Mouse (Mus musculus): Measurements from ENCODE around the gene Meaf6. TPM values are rescaled to one million over a fixed set of nuclear protein-coding genes. Genes with fewer than 3 reads are reported as not detected.
A peak's percentile ranks its signal among the peaks of the same experiment; 100 is the strongest.

The Meaf6 gene
- polyA plus RNA-seq, 1 experiment from 2014 or later, result 23.0 TPM

DNA sequence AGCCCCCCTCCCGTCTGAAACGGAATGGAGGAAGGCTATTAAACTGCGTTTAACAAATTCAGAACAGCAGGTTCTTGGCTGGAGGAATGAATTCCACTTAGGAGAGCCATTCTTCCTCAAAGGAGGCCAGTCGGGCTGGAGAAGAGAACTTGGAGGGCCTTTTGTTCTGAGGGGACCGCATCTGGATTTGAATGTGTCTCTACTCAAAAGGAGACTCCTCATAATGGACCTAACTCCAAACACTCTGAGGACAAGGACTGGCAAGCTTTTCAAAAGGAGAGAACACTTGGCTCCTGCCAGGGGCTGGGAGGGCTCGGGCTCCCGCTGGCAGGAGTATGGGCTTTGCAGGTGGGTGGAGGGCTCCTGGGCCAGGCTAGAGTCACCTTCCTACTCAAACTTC lies 59.7 kb downstream of the Meaf6 start:
- Histone ChIP-seq H3K4me3 (ENCODE audit: low read depth, low read length) (no peak overlapping the region), H3K4me2 (replicated peaks; ENCODE audit: low read depth) (no peak overlapping the region), H3K9ac (ENCODE audit: low read depth, low read length) (no peak overlapping the region), H3K36me3 (ENCODE audit: control insufficient read depth, insufficient read depth) (no peaks in the 10 kb centered on the region), H3K27me3 (replicated peaks; ENCODE audit: control insufficient read depth, insufficient read depth, low read length) (no peaks in the 10 kb centered on the region; the same call in 1 of the 2 replicates), H3K27ac (ENCODE audit: low read depth, low read length) (no peak overlapping the region), H3K9me3 (ENCODE audit: control insufficient read depth) (no peaks in the 10 kb centered on the region), H3K4me1 (replicated peaks; ENCODE audit: control insufficient read depth, insufficient read depth, low read length) (no peaks in the 10 kb centered on the region)
- TF ChIP-seq CTCF (IDR thresholded peaks at IDR 0.05; ENCODE audit: low read depth), result no peak
- ATAC-seq, result no peak
- 40% methylated on average over 7 of the region's 7 CpGs for WGBS

DNA sequence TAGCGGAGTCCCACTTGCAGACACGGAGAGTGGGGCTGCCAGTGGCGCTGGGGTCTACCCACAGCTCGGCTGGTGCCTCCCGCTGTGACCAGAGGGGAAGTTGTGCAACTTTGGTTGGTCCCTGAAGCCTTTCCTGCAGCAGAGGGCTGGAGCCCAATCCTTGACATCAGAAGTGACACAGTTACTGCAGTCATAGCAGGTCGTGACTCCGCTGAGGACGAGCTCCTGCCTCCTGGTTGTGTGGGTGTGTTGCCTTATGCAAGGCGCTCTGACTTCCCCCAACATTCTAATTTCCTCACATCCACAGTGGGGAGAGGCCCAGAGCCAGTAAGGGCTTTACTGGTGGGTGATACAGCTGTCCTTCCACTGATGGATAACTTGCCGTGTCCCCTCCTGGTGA lies 60.3 kb downstream of the Meaf6 start:
- no peak for TF ChIP-seq CTCF (IDR thresholded peaks at IDR 0.05; ENCODE audit: low read depth)
- H3K4me1 ChIP-seq (replicated peaks; ENCODE audit: control insufficient read depth, insufficient read depth, low read length), result no peaks in the 10 kb centered on the region
- no peak overlapping the region for H3K9ac ChIP-seq (ENCODE audit: low read depth, low read length)
- H3K9me3 ChIP-seq (ENCODE audit: control insufficient read depth), result no peaks in the 10 kb centered on the region
- no peak overlapping the region for H3K4me3 ChIP-seq (ENCODE audit: low read depth, low read length)
- H3K27me3 ChIP-seq (replicated peaks; ENCODE audit: control insufficient read depth, insufficient read depth, low read length), result no peaks in the 10 kb centered on the region; the same call in 1 of the 2 replicates
- H3K27ac ChIP-seq (ENCODE audit: low read depth, low read length), result no peak overlapping the region
- H3K36me3 ChIP-seq (ENCODE audit: control insufficient read depth, insufficient read depth), result no peaks in the 10 kb centered on the region
- WGBS, result 28% methylated on average over 10 of the region's 10 CpGs
- no peak overlapping the region for H3K4me2 ChIP-seq (replicated peaks; ENCODE audit: low read depth)
- ATAC-seq, result no peak

GRCm38 (mm10) chr4:125147970-125148369 lies 63.0 kb downstream of the Meaf6 start:
- Histone ChIP-seq H3K4me1 (replicated peaks; ENCODE audit: control insufficient read depth, insufficient read depth, low read length) (no peaks in the 10 kb centered on the region), H3K4me2 (replicated peaks; ENCODE audit: low read depth) (no peak overlapping the region), H3K36me3 (ENCODE audit: control insufficient read depth, insufficient read depth) (no peaks in the 10 kb centered on the region), H3K9me3 (ENCODE audit: control insufficient read depth) (no peaks in the 10 kb centered on the region), H3K27ac (ENCODE audit: low read depth, low read length) (no peak overlapping the region), H3K27me3 (replicated peaks; ENCODE audit: control insufficient read depth, insufficient read depth, low read length) (no peaks in the 10 kb centered on the region; the same call in 1 of the 2 replicates), H3K9ac (ENCODE audit: low read depth, low read length) (no peak overlapping the region), H3K4me3 (ENCODE audit: low read depth, low read length) (no peak overlapping the region)
- 85% methylated on average over 4 of the region's 4 CpGs for WGBS
- no peak for ATAC-seq
- no peak for TF ChIP-seq CTCF (IDR thresholded peaks at IDR 0.05; ENCODE audit: low read depth)

DNA sequence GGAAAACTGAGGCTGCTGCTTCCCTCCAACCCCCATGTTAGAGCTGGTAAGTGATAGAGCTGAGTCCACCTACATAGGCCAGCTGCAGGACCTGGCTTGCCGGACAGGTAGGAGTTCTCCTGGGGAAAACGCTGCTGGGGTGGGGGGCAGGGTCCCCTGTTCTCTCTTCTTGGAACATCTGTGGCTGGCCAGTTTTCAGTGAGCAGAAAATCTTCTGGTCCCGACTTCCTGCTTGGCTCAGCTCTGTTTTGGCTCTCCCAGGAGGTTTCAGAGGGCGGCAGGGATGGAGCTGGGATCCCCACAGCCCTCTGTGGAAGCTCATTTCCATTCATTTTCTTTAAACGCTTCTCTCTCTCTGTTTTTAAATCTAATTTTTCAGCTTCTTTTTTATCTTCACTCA lies 64.5 kb downstream of the Meaf6 start:
- no peak for ATAC-seq
- Histone ChIP-seq H3K4me1 (replicated peaks; ENCODE audit: control insufficient read depth, insufficient read depth, low read length) (no peaks in the 10 kb centered on the region), H3K36me3 (ENCODE audit: control insufficient read depth, insufficient read depth) (no peaks in the 10 kb centered on the region), H3K4me3 (ENCODE audit: low read depth, low read length) (no peak overlapping the region), H3K4me2 (replicated peaks; ENCODE audit: low read depth) (no peak overlapping the region), H3K27me3 (replicated peaks; ENCODE audit: control insufficient read depth, insufficient read depth, low read length) (no peaks in the 10 kb centered on the region; the same call in 1 of the 2 replicates), H3K9me3 (ENCODE audit: control insufficient read depth) (no peaks in the 10 kb centered on the region), H3K27ac (ENCODE audit: low read depth, low read length) (no peak overlapping the region), H3K9ac (ENCODE audit: low read depth, low read length) (no peak overlapping the region)
- WGBS, result 49% methylated on average over 5 of the region's 5 CpGs
- TF ChIP-seq CTCF (IDR thresholded peaks at IDR 0.05; ENCODE audit: low read depth), result no peak

DNA sequence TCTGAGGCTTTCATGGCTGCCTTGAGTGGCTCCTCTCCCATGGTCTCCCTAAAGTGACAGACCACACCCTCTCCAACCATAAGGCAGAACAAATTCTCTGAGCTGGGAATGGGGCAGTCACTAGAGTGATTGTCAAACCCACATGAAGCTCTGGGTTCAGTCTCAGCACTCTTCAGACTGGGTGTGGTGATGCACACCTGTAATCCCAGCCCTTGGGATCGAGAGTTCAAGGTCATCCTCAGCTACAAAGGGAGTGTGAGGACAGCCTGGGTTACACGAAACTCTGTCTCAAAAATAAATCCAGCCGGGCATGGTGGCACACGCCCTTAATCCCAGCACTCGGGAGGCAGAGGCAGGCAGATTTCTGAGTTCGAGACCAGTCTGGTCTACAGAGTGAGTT lies 67.5 kb downstream of the Meaf6 start:
- 85% methylated on average over 6 of the region's 6 CpGs for WGBS
- no peaks in the 10 kb centered on the region; the same call in 1 of the 2 replicates for H3K27me3 ChIP-seq (replicated peaks; ENCODE audit: control insufficient read depth, insufficient read depth, low read length)
- no peak overlapping the region for H3K27ac ChIP-seq (ENCODE audit: low read depth, low read length)
- H3K9ac ChIP-seq (ENCODE audit: low read depth, low read length), result no peak overlapping the region
- no peak overlapping the region for H3K4me3 ChIP-seq (ENCODE audit: low read depth, low read length)
- ATAC-seq, result no peak
- no peaks in the 10 kb centered on the region for H3K36me3 ChIP-seq (ENCODE audit: control insufficient read depth, insufficient read depth)
- no peak for TF ChIP-seq CTCF (IDR thresholded peaks at IDR 0.05; ENCODE audit: low read depth)
- no peak overlapping the region for H3K4me2 ChIP-seq (replicated peaks; ENCODE audit: low read depth)
- no peaks in the 10 kb centered on the region for H3K4me1 ChIP-seq (replicated peaks; ENCODE audit: control insufficient read depth, insufficient read depth, low read length)
- no peaks in the 10 kb centered on the region for H3K9me3 ChIP-seq (ENCODE audit: control insufficient read depth)

DNA sequence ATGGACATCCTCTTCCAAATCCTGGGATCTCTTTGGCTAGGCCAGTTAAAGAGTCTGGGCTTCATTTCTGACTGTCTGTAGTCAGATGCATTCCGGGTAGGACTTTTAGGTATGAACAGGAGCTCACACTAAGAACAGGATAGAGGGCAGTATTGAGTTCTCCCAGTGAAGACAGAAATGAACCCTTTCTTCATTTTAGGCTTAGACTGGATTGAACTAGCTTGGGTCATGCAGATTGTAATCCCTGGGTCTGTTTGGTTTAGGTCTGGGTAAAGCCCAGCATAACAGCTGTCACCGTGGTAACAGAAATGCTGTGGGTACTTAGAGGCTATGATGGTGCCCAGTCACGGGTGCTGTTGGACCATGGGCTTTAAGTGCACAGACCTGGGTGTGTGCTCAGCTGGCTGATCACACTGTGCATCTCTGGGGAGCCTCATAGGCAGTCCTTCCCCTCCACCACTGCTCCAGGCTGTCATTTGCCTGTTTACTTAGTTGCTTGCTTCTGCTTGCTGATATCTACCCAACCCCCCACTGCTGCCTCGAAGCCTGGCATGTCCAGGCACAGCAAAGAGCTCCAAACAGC lies 68.8 kb downstream of the Meaf6 start:
- H3K36me3 ChIP-seq (ENCODE audit: control insufficient read depth, insufficient read depth), result no peaks in the 10 kb centered on the region
- no peak for ATAC-seq
- H3K27me3 ChIP-seq (replicated peaks; ENCODE audit: control insufficient read depth, insufficient read depth, low read length), result no peaks in the 10 kb centered on the region
- H3K4me3 ChIP-seq (ENCODE audit: low read depth, low read length), result no peak overlapping the region
- H3K9me3 ChIP-seq (ENCODE audit: control insufficient read depth), result no peaks in the 10 kb centered on the region
- H3K27ac ChIP-seq (ENCODE audit: low read depth, low read length), result no peak overlapping the region
- peak; percentile 40 for TF ChIP-seq CTCF (IDR thresholded peaks at IDR 0.05; ENCODE audit: low read depth)
- 44% methylated on average over 4 of the region's 4 CpGs for WGBS
- H3K4me2 ChIP-seq (replicated peaks; ENCODE audit: low read depth), result no peak overlapping the region
- no peaks in the 10 kb centered on the region for H3K4me1 ChIP-seq (replicated peaks; ENCODE audit: control insufficient read depth, insufficient read depth, low read length)
- no peak overlapping the region for H3K9ac ChIP-seq (ENCODE audit: low read depth, low read length)

- no peak for ATAC-seq
- H3K27me3 ChIP-seq (replicated peaks; ENCODE audit: control insufficient read depth, insufficient read depth, low read length), result 0 out of 2 replicates have a peak, but pooled peaks cover 2% of the 10 kb centered on the region
- H3K4me2 ChIP-seq (replicated peaks; ENCODE audit: low read depth), result no peak overlapping the region
- no peak overlapping the region for H3K4me3 ChIP-seq (ENCODE audit: low read depth, low read length)
- no peaks in the 10 kb centered on the region for H3K4me1 ChIP-seq (replicated peaks; ENCODE audit: control insufficient read depth, insufficient read depth, low read length)
- no peaks in the 10 kb centered on the region for H3K36me3 ChIP-seq (ENCODE audit: control insufficient read depth, insufficient read depth)
- H3K9ac ChIP-seq (ENCODE audit: low read depth, low read length), result no peak overlapping the region
- TF ChIP-seq CTCF (IDR thresholded peaks at IDR 0.05; ENCODE audit: low read depth), result no peak
- H3K9me3 ChIP-seq (ENCODE audit: control insufficient read depth), result no peaks in the 10 kb centered on the region
- WGBS, result 84% methylated on average over 5 of the region's 5 CpGs
- H3K27ac ChIP-seq (ENCODE audit: low read depth, low read length), result no peak overlapping the region
Observed at GRCm38 (mm10) chr4:125155646-125156045, 70.7 kb downstream of the Meaf6 start.
